Mouse (Mus musculus) brain, embryonic 18.5 days (tissue): ENCODE measurements around the gene Cluap1.
A peak's percentile ranks its signal among the peaks of the same experiment; 100 is the strongest.

Source experiments
- DNase-seq: peaks from one replicate; pipeline ENCODE4 v3.0.0-alpha.2; 2012; ENCODE audit warnings: low read depth, low spot score

The Cluap1 gene

DNA sequence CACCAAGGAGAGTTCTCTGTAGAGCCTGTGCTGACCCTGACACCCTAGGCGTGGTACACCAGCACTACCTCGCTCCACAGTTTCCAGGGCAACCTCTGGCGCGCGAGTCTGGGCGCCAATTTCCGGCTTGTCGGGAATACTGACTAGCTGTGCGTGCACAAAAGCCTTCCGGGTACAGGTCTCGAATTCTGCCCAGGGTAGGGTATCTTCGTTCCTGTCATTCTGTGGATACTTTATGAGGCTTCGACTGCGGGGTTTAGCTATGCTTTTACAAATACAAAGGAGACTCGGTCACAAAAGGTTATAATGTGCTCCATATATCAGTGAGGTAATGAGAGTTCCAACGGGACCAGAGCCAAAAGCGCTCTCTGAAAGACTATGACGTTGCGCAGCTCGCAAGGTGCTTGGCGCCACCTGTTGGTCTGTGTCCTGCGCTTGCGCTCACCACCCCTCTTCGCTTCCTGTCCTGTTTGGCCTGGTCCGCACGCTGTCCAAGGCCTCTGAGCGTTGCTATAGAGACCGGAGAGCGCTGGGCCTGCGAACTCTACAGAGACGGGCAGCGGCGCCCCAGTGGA lies at the start of gene Cluap1, which contains the start of gene 1700037C18Rik:
Cluap1 (plus strand) TSS at position 265 of the 575 bp plus-strand sequence.
1700037C18Rik (minus strand) TSS at position 153 of the 575 bp plus-strand sequence.
- peak; percentile 85 for DNase-seq

DNA sequence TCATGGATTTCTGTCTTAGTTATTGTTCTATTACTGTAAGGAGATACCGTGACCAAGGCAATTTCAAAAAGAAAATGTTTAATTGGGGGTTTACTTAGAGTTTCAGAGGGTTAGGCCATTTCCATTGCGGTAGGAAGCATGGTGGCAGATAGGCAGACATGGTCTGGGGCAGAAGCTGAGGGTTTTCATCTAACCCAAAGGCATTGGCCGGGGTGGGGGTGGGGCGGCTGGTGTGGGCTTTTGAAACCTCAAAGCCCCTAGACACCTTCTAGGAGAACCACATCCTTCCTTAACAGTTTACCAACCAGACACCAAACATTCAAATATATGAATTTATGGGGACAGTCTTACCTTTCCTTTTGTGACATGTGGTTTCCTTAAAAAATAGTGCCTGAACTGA lies 49.3 kb upstream of the Cluap1 start:
- no peak for DNase-seq

DNA sequence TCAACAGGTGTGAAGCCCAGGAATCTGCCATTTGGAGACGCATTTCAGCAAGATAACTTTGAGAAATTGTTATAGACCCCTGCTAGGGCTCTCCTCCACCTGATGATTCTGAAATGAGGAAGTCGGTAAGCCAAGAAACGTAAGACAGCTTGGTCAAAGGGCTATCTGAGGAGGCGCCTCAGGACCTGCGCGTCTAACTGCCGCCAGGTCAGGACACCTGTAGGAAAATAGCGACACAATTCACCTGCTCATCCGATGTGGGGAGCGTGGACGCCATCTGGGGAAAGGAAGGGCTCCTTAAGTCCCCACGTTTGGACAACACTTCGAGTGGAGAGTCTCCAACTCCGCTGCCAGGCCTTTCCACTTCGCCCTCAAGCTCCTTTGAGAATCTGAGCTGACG lies 36.8 kb upstream of the Cluap1 start:
- no peak for DNase-seq

DNA sequence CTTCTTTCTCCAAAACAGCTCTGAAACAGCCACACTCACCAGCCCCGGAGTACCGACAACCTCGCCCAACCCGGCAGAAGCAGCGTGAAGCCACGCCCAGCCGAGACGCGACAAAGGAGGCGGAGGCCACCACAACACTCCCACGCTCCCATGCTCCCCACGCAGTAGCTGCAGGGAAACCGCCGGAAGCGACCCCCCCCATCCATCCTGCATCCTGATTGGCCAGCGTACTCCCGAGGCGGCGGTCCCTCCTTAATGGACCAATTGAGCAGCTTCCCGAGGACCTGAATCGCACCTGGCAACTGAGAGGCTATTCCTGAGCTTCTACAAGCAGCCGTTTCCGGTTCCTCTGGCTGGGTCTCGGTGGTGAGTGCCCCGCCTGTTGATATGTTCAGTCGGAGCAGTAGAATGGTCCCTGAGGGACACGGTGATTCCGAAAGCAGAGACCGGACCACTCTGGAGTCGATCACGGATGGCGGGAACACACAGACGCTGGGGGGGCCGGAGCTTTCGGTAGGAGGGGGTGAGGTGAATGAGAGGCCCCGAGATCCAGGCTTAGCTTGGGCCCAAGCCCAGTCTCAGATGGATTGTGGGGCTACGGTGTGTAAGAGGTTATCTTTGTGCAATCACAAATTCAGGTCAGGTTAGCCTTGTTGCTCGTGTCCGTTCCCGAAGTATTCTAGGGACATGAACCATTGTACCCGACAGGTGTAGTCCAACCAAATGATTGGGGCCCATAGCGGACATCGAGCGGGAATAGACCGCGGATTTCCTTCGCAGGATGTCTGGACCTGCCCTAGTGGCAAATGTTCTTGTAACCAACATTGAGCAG lies 36.2 kb upstream of the Cluap1 start, which contains the start of gene Naa60:
Naa60 (plus strand) TSS at position 160 of the 832 bp plus-strand sequence.
- DNase-seq, result peak; percentile 86

DNA sequence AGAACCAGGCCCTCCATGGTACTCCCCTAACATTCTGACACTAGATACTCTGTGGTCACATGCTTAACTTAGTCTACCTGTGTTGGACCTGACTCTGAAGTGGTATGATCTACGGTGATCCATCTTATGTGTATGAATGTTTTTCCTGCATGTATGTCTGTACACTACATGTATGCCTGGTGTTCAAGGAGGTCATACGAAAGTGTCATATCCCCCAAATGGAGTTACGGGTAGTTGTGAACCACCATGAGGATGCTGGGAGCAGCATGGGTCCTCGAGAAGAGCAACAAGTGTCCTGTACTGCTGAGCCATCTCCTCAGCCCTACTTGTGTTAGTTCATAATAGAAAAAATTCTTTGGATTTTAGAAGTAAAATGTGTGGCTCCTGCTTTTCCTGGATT lies 32.3 kb upstream of the Cluap1 start:
- no peak for DNase-seq

DNA sequence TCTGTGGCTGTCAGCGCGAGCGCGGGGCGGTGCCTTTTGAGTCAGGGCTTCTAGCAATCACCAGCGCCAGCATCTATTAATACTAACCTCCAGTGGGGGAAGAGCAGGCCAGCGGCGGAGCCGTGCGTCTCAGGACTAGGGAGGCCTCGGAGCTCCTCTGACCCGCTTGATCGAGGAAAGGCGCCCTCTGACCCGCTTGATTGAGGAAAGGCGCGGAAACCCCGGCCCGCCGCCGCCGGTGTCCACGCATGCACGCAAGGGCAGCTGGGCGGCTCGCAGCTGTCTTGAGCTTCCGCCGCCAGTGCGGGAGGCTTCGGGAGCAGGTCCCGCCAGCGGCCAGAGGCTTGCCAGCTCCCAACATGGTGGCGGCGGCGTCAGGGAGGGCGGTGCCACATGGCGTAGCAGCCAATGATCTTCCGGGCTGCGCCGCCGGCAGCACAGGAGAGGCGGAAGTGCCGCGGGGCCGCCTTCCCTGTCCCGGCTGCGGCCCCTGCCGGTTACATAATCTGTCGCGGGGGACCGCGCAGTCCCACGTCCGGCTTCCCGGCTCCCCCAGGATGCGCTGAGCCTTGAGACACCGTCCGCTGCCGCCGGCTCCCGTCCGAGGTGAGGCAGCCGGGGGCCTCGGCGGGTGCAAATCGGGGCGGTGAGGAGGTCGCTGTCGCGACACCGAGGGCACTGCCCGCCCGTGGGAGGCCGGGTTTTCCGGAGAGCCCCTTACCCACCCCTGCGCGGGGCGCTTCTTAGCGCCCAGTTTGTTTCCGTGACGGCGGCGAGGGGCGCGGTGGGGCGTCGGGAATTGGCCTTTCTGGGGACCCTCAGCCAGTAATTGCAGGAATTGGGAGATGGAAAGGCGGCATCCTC lies 24.2 kb upstream of the Cluap1 start, which contains the start of the genes Zfp597 and Gm20695:
Zfp597 (minus strand) TSS at position 361 of the 864 bp plus-strand sequence.
Gm20695 (plus strand) TSS at position 448 of the 864 bp plus-strand sequence.
- DNase-seq, result peak; percentile 84

DNA sequence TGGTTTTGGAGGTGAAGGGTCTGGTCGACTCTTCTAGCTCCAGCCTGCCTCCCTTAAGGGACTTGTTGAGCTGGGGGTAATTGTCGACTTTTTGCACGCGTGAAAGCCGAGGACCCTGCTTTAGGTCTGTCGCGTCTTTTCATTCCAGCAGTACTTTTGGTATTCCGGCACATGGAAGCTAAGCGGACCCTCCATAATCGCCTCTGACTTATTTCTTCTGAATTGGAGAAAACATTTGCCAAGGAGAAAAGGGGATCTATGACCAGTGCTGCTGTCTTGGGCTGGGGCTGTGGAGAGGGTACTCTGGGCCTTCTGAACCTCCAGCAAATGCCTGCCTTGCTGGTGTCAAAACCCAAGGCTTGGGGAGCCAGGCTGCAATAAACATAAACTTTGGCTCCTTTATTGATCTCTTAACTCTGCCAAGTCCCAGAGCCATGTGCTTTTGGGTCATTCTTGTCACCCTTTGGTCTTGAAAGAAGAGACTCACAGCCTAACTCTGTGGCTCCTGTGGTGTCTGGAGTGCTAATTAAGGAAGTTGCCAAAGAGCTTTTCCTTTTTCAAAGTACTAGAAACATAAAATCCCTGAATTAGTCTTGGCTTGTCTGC lies 23.4 kb upstream of the Cluap1 start:
- DNase-seq, result no peak

DNA sequence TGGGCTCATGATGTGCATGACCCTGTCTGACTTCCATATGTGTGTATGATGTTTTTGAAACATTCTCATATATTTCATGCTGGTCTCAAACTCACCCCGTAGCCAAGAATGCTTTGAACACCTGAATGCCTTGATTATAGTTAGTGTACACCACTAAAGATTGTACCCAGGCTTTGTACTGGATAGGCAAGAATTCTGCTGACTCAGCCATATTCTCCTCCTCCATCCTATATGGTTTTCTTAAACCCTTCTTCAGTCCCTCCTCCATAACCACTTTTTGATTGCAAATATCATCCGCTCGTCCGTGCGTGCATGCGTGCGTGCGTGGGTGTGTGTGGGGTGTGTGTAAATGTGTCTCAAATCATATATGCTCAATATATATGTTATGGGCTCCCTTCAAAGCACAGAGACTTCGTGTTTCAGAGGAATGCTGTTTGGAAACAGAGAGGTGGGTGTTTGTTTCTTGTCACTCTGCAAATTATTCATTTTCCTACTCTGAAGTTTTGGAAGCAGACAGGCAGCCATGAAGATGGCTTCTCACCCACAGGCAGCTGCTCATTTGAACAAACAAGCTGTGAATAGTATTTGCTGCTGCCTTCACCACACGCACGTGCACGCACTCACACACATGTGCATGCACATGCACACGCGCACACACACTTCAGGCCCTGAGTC lies 16.8 kb upstream of the Cluap1 start:
- no peak for DNase-seq

DNA sequence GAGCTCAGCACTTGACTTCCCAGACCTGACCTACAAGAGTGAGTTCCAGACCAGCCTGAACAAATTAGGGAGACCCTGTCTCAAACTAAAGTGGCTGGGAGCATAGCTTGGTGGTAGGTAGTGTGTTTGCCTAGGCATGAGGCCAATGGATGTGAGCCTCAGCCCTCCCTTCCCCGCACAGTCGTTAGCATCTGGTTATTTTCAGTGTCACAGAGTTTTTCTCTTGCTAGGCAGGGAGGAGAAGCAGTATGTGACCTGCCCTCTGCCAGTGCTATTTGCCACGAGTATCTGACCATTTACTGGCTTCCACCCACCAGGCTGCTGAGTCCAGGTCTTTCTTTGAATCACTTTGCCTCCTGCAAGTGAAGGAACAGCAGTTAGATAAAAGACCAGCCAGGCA lies 14.9 kb upstream of the Cluap1 start:
- no peak for DNase-seq

DNA sequence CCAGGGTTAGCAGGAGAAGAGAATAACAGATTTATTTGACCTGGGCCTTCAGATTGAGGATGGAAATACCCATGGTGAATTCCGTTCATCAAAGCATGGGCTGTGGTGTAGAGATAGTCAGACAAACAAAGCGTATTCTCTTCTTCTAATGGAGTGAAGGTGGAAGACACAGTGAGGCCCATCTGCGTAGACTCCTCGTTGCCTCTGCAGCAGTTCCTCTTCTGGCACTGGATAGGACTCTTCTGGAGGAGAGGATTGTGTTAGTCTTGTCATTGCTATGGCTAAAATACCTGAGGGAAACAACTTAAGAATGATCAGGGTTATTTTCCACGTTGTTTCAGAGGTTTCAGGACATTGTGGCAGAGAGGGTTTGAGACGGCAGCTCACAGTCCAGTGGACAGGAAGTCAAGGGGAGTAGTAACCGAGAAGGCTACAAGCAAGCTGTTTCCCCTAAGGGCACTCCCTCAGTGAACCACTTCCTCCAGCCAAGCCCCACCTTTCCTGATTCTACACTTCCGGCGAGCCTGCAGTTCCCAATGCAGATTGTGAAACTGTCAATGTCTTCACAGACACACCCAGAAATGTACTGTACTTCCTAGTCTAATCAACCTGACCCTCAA lies 13.3 kb upstream of the Cluap1 start:
- DNase-seq, result no peak

DNA sequence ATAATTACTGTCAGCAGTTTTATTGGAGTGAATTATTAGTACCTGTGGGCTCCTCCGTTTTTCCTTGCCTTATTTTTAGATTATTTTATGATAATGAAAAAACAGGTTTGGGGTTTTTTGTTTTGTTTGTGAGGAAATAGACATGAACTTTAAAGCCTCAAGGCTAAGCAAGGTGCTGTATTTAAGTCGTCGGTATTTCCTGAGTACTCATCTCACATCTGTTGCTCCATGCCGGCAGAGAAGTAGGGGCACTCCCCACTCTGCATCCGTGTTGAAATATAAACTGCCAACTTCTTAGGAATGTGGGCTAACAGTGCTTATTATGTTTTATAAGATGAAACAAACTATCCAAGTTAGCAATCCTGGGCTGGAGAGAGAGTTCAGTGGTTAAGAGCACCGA lies 12.6 kb upstream of the Cluap1 start:
- no peak for DNase-seq

DNA sequence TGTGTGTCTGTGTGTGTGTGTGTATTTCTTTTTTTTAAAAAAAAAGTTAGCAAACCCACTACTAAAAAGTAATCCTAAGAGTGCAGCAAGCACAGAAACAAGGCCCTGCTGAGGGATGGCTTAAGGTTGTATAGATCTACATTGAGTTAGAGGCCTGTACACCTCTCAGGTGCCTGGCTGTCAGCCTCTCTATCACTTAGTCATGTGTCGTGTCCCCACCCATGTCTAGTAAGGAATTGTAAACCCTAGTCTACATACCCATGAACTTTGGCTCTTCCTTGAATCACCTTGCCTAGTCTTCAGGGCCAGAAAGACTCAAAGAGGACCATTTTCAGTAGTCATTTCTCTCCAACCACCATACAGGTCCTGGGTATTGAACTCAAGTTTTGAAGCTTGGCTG lies 12.0 kb upstream of the Cluap1 start:
- no peak for DNase-seq

DNA sequence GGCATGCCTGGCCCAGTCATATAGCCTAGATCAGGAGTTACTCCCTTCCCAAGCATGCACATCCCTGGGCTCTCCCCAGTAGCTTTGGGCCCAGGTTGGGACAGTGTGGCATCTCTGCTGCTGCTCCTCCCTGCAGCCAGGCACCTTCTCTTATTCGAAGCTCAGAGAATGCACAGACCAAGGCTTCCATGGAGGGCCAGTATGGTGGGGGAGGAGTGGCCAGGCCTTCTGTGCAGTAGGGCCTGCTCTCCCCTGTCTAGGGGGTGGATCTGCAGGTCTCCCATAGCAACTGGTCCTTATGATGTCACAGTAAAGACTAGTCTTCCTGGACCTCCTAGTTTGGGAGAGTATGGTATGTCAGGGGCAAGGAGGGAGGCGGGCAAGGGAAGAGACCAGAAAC lies 1.1 kb upstream of the Cluap1 start:
- DNase-seq, result no peak

DNA sequence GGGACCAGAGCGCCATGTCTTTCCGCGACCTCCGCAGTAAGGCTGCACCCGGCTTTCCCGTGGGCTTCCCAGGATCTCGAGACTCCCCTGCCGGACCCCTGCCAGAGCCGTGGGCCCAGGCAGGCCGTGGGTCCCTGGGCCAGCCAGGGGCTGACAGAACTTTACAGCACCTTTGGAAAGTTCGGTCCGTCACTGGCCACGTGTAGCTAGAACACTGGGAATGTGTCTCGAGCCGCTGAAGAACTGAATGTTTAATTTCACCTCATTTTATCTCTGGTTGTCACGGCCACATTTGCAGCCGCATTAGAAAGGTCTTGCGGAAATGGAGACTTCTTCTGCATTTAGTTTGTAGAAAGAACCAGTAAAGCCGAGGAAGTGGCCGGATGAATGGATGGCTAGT lies 517 bp downstream of the Cluap1 start:
- no peak for DNase-seq

DNA sequence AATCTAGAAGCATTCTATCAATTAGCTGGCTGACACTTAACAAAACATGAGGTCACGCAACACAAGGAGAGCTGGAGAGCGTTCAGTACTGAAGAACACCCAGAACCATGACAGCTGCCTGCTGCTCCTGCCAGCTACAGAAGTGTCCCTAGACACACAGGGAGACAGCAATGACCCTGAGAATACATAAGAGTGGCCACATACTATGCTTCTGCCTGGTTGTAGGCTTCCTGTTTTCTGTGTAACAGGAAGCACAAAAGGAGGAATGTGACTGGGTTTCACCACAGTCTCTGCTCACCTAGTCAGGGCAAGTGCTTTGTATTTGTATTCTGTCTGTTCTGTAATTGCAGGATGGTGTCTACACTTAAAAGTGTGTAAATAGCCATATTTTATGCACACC lies 12.2 kb downstream of the Cluap1 start:
- DNase-seq, result no peak

DNA sequence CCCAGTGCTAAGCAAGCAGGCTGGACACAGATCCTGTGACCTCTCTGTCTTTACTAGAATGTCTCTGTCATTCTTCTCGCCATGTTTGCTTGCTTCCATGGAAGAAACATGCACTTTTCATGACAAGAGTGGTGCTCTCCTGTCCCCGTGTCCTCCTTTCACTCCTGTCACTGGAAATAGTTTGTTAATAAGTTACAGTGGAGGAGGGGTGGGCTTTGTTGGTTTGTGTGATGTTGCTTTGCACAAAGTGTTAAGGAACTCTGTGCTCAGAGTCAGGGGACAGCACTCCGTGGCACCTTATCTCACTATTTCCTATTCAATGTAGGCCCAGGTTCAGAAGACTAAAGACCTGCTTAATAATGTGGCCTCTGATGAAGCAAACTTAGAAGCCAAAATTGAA lies 14.9 kb downstream of the Cluap1 start:
- no peak for DNase-seq

DNA sequence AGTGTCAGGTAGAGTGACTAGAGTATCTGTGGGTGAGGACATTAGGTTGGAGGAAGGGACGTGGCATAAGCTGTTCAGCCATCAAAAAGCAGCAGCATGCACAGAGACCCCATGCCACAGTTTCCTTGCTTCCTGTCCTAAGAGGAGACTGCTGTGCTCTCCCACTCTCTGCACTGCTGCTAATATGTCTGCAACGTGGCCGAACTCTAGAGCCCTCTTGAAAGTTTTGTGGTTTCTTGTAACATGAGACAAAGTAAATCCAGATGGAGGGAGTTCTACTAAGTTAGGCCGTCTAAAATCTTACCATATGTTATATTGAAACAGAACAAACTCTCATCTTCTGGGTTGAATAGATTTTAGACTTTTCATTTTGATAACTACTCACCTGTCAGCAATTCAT lies 15.4 kb downstream of the Cluap1 start:
- no peak for DNase-seq

DNA sequence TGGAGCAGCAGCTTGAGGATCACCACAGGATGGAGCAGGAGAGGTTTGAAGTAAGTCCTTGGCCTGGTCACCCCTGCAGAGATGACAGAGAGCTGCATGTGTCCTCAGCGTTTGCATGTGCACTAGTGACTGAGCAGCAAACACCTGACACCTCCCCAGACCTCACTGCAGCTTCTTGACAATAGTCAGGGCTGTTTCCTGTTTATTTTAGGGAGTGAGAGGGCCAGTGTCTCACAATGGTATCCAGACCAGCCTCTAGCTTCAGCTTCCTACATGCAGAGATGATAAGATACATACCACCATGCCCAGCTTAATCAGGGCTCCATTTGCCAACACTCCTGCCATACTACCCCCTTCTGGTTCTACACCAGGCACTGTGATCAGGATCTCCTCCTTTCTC lies 20.0 kb downstream of the Cluap1 start:
- DNase-seq, result no peak

DNA sequence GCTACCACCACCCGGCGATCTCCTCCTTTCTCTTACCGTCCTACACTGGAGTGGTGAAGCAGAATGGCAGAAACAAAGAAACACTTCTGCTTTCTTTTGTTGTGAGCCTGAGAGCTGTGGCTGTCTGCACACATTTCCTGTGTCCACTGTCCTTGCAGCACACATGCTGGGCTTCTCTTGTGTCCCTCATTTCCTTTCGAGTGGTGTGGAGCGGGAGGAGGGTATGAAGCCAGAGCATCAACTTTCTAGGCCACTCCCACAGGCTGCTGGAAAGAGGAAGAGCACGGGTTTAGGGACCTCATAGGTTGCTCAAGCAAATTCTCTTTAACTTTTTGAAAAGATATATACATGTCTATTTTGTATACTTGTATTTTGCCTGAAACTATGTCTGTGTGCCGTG lies 20.6 kb downstream of the Cluap1 start:
- no peak for DNase-seq

DNA sequence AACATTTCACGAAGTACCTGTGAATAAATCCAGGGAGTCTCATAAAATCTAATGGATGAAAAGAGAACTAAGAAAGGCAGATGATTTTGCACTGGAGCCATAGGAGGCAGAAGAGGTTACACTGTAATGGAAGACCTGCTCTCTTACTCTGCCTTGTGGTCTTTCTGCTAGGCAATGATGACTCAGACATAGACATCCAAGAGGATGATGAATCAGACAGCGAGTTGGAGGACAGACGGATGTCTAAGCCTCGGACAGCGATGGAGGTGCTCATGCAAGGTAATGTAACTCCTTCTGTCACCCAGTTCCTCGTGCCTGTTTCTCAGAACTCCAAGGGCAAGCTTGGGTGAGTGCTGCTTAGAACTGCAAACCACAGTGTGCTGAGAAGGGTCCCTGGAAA lies 24.9 kb downstream of the Cluap1 start:
- DNase-seq, result no peak

DNA sequence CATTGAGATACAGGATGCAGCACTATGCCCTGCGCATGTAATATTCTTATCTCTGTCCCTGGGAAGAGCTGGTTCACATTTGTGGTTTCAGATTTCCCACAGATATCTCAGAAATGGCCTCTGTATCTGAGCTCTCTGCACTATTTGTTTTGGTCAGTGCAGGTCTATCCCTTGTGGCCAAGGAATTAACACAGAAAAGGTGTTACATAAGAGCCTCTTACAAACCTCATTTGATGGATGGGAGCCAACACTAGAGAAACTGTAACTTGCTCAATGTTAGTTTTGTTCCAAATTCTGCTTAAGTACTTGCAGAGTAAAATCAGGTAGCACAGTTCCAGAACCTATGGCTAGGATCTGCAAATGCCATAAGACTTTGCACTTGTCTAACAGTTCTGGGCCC lies 25.5 kb downstream of the Cluap1 start:
- DNase-seq, result no peak
